Mouse (Mus musculus): ENCODE data around the gene Rem1. TPM values are rescaled to one million over a fixed set of nuclear protein-coding genes. Genes with fewer than 3 reads are reported as not detected.
A peak's percentile ranks its signal among the peaks of the same experiment; 100 is the strongest.

Rem1 gene
- total RNA-seq, 2 experiments from 2014 or later = 0.86 to 1.4 TPM

DNA sequence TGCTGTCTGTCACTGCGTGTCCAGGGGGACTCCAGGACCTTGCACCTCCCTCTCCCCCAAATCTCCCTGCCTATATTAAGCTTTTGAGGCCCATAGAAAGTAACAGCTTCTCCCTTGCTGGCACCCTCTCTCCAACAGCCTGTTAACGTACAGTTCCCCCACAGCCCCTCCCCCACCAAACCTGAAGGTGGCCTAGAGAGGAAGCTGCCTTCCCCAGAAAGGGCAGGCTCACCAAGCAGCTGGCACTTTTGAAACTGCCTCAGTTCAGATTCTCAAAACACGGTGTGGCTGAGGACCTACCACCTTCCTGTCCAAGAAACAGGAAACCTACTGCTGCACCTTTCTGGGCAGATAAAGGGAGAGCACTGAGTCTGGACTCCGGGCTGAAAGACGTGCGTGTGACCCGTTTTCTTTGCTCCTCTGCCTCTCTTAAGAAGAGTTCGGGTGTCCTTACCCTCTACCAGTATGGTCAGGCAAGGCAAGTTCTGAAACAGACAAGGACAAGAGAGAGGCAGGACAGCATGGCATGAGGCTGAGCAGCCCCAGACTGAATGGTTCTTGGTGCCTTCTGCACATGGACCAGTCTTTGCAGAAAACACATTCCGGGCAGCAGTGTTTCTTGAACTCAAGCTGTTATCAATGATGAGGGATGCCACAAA, 44.4 kb downstream of the Rem1 start:
- intact Hi-C loops (cut with DNase I) = loop anchor here (2.0 to 10.0 kb wide), 2 partner anchors 22 to 276 kb away; partner anchors contain the start of gene Sox12
- no peak for DNase-seq (ENCODE audit: low spot score in 2 of 2)

DNA sequence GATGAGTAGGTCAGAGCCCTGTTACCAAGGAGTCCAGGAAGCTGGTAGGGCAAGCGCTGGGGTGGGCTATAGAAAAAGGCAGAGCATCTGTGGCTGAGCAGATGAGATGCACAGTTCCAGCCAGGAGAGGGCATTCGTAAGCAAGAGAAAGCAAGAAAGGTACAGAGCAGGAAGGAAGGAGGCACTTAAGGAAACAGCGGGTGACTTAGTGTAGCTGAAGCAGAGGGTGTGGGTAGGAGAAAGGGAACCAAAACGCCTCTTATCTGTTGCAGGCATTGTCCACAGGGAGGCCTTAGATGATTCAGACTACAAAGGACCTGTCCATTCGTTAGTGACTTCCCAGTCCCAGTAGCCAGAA, 44.9 kb downstream of the Rem1 start:
- peak in 1 of 2 experiments; percentile 60 for DNase-seq (ENCODE audit: low spot score in 2 of 2)
- intact Hi-C loops (cut with DNase I) = loop anchor here (2.0 to 10.0 kb wide), 2 partner anchors 21 to 277 kb away; partner anchors contain the start of gene Sox12

DNA sequence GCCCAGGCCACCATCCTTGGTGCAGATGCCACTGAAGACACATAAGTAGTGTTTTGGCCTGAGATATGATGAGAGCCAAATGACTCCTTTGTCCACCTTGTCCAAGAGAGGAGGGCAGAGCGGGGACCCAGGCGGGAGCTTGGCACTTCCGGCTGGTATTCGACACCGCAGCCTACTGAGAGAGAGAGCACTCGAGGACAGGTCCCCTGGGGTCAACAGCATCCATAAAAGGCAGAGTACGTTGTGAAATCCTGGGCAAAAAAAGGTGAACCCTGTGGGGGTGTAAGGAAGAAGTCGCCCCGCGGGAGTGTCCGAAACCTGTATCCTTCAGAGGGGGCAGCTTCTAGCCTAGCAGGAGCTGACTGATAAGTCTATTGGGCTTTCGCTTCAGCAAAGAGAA, 45.4 kb downstream of the Rem1 start:
- DNase-seq (ENCODE audit: low spot score in 2 of 2) = no peak
- intact Hi-C loops (cut with DNase I) = loop anchor here (10.0 kb wide), 1 partner anchor 277 kb away; the partner anchor contains the start of gene Sox12

DNA sequence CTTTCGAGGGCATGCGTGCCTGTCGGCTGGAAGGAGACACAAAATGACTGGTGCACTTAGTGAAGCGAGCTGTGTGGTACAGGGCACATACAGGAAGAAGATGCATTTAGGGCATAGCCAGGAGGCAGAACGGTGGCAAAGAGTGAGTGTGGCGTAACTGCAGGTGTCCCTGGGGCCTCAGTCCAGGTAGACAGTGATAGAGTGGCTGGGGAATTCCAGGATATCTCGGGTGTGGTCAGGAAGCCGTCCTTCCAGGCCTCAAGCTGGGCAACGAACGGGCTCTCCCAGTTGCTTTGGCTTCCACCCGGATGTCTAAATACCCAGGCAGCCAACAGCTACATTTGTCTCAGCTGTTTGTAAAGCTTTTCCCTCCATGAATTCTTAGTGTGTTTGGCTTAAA, 47.4 kb downstream of the Rem1 start:
- DNase-seq (ENCODE audit: low spot score in 2 of 2) = no peak
- intact Hi-C loops (cut with DNase I) = loop anchor here (10.0 kb wide), 1 partner anchor 279 kb away; the partner anchor contains the start of gene Sox12

DNA sequence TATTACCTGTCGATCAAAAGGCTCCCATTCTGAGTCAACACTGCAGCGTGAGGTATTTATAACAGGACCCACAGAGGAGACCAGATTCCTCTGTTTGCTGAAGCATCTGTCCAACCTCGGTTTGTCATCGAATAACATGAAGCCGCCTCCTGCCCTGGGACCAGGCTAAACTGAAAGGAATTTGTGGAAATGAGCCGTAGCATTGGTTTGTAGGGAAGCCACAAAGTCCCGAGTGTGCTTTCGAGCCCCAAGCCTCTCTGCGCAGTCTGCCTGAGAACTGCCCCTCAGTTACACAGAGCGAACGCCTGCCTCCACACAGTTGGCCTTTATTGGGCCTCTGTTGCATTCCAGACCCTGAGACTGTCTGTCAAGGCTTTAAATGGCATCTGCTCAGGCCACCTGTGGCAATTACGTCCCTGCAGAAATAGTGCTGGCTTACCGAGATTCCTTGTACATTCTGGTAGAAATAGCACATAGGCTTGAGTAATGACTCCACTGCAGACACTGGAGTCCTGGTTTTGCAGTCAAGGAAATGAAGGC, 48.6 kb downstream of the Rem1 start:
- no peak for DNase-seq (ENCODE audit: low spot score in 2 of 2)
- intact Hi-C loops (cut with DNase I) = loop anchor here (5.0 to 10.0 kb wide), 2 partner anchors 58 to 281 kb away; partner anchors contain the start of gene Sox12

DNA sequence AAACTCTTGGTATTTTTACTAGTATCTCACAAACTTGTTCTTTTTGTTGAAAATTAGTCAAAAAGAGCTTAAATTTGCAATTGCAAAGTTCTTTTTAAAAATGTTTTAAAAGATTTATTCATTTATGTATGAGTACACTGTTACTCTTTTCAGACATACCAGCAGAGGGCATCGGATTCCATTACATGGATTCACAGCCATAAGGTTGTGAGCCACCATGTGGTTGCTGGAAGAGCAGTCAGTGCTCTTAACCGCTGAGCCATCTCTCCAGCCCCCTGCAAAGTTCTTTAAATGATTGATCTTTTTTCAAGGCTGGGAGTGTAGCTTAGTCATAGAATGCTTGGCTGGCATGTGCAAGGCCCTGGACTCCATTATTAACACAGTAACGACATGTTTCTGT, 51.6 kb downstream of the Rem1 start:
- no peak for DNase-seq (ENCODE audit: low spot score in 2 of 2)
- intact Hi-C loops (cut with DNase I) = loop anchor here (5.0 to 10.0 kb wide), 2 partner anchors 61 to 284 kb away; partner anchors contain the start of gene Sox12

DNA sequence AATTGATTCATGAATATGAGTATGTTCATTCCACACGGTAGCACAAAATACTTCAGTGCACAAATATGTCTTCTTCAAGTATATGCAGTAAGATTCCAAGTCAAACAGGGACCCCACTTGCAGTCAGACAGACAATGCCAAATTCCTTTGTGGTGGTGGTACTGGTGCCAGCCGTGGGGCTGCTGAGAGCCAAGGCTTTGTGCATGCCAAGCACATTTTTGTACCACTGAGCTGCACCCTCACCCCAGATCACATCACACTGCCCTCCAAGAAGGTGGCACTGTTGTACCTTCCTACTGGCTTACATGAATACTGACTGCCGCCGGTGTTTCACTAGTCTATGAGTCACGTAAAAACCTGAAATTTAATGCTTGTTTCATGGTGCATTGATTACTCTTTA, 52.2 kb downstream of the Rem1 start:
- no peak for DNase-seq (ENCODE audit: low spot score in 2 of 2)
- intact Hi-C loops (cut with DNase I) = loop anchor here (5.0 to 10.0 kb wide), 2 partner anchors 62 to 284 kb away; partner anchors contain the start of gene Sox12

DNA sequence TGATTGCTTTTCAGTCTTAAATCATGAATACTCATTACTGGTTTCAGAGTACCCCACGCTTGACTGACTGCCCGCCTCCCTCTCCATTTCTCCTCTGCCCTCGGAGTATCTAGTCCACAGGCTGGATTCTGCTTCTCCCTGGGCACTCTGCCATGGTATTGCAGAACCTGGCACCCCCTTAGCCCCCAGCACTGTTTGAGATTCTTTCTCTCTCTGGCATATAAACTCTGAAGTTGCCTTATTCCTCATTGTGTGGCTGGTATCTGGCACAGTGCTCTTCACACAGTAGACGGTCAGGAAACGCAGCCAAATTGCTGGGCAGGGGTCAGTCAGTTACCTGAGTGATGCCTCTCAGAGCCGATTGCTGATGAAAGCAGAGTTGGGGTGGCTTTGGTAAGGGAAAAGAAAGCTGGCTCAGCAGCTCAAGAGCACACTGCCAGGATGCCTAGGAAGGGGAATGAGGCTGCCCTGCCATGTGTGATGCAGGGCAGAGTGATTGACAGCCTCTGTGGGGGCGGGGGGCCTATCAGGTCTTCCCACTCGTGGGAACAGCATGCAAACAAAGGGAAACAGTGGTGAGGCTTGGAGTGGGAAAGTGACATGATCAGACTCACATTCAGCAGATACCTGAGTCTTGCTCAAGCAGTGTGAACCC, 53.1 kb downstream of the Rem1 start:
- DNase-seq (ENCODE audit: low spot score in 2 of 2) = no peak
- intact Hi-C loops (cut with DNase I) = loop anchor here (5.0 to 10.0 kb wide), 2 partner anchors 63 to 285 kb away; partner anchors contain the start of gene Sox12

DNA sequence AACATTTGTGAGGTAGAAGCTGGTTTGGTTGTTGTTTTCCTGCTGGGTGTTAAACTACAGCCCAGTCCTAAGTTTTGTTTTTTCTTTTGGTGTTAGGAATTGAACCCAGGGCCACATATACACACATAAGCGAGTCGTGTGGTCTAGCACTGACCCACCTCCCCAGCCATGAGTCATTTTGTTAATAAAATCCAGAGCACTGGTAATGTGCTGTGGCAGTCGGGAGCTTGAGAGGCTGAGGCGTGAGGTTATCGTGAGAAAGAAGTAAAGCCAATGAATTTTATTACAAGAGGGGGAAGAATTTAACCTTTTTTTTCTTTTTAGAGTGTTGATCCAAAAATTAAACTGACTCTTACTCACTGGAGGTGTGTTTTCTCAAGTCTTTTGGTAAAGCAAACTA, 56.3 kb downstream of the Rem1 start:
- intact Hi-C loops (cut with DNase I) = no loop called here
- DNase-seq (ENCODE audit: low spot score in 2 of 2) = no peak

Other genes with a start within 250 kb of the Rem1 start
- 10 to 100 TPM; 14.7 to 15.6 TPM for gene Sox12, start 228.9 kb upstream of the Rem1 start, total RNA-seq (2021)
- 10 to 100 TPM in 1 of 2 experiments, 1 to 10 TPM in 1; 9.5 to 11.3 TPM for gene Zcchc3, start 211.9 kb upstream of the Rem1 start, total RNA-seq (2021)
- gene 6820408C15Rik, start 211.4 kb upstream of the Rem1 start, total RNA-seq (2021) = 1 to 10 TPM; 2.1 to 3.6 TPM
- gene Defb23, start 162.3 kb upstream of the Rem1 start, total RNA-seq (2021) = not detected
- not detected for gene Defb20, start 149.9 kb upstream of the Rem1 start, total RNA-seq (2021)
- not detected for gene Defb22, start 136.8 kb upstream of the Rem1 start, total RNA-seq (2021)
- gene Defb26, start 115.3 kb upstream of the Rem1 start, total RNA-seq (2021) = not detected
- not detected for gene Defb28, start 108.7 kb upstream of the Rem1 start, total RNA-seq (2021)
- not detected for gene Defb29, start 86.9 kb upstream of the Rem1 start, total RNA-seq (2021)
- gene Gm17416, start 57.6 kb upstream of the Rem1 start, total RNA-seq (2021) = not detected
- not detected for gene Defb21, start 54.2 kb upstream of the Rem1 start, total RNA-seq (2021)
- gene Defb19, start 46.6 kb upstream of the Rem1 start, total RNA-seq (2021) = not detected
- gene Defb45, start 27.6 kb upstream of the Rem1 start, total RNA-seq (2021) = not detected
- gene Defb36, start 22.6 kb upstream of the Rem1 start, total RNA-seq (2021) = not detected
- gene Defb25, start 3.9 kb upstream of the Rem1 start, total RNA-seq (2021) = not detected
- 10 to 100 TPM; 72.2 to 75.4 TPM for gene H13, start 42.5 kb downstream of the Rem1 start, total RNA-seq (2021)
- 10 to 100 TPM; 17.0 to 18.9 TPM for gene Mcts2, start 60.1 kb downstream of the Rem1 start, total RNA-seq (2021)
- gene Id1, start 109.3 kb downstream of the Rem1 start, total RNA-seq (2021) = 10 to 100 TPM; 22.9 to 23.9 TPM
- gene Cox4i2, start 127.2 kb downstream of the Rem1 start, total RNA-seq (2021) = 1 to 10 TPM; 1.7 to 1.8 TPM
- 100 to 1,000 TPM; 128 to 133 TPM for gene Bcl2l1, start 204.8 kb downstream of the Rem1 start, total RNA-seq (2021)
- 1 to 10 TPM; 3.2 to 3.6 TPM for gene Tpx2, start 221.0 kb downstream of the Rem1 start, total RNA-seq (2021)

All from left cerebral cortex, postnatal 36 days (tissue).